Mouse (Mus musculus) monocyte, adult 2 months (primary cell): Measurements from ENCODE around the gene Ripk1.

Experiments
- DNase-seq, 2 experiments: peaks; one replicate each; pipeline ENCODE4 v3.0.0; 2022; ENCODE audit warnings: low spot score in 2 of 2, low read depth in 1 of 2

Gene Ripk1

DNA sequence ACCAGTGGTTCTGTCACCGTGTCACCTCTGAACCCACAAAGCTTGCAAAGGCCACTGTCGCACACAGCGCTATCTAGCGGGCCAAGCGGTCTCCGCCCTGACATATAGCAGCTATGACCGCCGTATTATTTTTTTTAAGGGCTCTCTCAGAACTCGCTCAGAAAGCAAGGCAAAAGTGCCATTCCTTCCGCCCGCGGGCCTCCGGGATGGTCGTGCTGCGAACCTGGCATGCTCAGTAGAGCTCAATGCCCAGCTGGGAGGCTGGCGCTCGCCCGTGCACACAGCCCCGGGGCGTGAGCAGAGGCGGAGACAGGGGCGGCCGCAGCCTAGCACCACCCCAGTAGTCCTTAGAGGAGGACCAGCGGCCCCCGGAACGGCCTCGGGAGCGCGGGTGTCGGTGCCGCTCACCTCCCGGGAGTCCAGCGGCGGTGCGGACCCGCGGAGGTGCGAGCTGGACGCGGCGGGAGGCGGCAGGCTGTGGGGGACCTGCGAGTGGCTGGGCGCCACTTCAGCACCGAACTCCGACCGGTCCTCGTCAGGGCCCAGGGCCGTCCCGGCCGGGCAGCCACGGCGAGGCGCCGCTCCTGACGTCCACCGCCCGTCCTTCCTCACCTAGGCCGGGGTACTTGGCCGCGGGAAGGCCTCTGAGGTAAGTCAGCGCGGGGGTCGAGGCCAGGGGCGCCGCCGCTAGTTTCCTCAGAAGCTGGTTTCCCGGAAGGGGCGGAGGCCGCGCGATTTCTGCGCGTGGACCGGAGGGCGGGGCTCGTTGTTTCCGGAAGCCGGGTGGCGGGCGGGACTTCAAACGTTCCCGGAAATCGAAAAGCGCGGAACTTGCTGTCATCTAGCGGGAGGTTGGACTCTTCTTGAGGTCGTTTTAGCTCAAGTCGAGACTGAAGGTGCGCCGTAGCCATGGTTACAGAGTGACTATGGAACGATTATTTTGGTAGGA lies at the start of gene Ripk1, which contains the start of gene Serpinb6a:
Gene Ripk1 (plus strand): TSS at position 306 of the 949 bp plus-strand sequence.
Gene Serpinb6a (minus strand): TSS at position 737 of the 949 bp plus-strand sequence.
- peak; percentile 82 to 89 for DNase-seq

DNA sequence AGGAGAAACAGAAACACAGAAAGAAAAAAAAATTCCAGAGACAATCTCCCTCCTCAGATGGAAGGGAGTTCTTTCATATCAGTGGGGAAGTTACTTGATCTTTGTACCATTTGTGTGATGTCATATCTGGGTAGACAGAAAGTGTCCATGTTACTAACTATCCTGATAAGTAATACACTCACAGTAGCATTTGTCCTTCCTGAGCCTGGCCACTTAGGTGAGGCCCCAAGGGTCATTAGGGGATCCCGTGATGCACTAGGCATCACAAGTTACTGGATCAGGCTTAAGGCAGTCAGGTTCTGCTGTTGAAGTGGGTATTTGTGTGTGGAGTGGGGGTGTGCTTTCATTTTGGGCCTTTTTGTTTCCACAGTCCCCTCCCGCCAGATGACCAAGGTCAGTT lies 49.2 kb upstream of the Ripk1 start:
- DNase-seq, result no peak

DNA sequence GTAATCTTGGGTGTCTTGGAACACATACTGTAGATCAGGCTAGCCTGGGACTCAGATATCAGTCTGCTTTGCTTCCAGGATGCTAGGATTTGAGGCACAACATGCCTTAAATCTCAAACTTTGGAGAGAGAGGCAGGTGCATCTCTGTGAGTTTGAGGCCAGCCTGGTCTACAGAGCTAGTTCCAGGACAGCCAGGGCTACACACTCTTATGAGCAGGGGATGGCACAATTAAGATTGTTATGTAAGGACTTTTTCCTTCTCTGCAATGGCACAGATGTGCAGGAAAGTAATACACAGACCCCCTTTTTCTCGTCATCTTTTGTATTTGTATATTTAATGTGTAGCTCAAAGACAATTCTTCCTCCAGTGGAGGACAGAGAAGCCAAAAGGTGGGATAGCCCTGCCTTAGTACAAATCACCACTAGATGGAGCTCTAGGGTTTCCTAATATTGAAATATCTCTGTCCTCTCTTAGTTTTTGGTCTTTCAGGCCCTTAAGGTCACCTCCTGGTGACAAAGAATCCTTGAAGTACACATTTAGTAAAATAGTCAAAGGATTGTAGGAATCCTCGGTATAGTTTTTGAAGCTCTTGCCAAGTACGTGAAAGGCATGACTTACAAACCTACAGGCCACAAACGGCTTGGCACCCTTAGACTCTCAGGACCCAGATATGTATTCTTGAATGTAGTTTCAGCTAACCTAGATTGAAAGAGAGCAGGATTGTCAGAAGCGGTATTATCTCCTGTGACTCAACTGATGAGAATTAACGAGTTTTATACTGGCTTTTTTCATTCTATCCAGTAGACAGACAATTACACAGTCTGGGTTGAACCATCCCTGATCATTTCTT lies 45.4 kb upstream of the Ripk1 start:
- DNase-seq, result no peak

DNA sequence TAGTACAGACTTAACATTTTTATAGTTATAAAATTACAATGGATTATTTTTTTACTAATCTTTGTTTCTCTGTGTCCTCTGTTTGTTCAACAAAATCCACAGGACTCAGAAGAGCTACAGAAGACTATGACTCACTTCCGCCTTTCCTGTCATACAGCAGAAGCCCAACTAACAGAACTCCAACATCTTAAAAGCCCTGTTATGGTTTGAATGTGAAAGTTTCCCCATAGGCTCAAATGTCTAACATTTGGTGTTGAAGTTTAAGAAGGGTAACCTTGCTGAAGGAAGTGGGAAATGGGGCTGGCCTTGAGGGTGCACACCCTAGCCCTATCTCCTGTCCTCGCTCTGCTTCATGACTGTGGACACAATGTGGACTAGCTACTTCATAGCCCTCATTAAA lies 42.4 kb upstream of the Ripk1 start:
- DNase-seq, result no peak

DNA sequence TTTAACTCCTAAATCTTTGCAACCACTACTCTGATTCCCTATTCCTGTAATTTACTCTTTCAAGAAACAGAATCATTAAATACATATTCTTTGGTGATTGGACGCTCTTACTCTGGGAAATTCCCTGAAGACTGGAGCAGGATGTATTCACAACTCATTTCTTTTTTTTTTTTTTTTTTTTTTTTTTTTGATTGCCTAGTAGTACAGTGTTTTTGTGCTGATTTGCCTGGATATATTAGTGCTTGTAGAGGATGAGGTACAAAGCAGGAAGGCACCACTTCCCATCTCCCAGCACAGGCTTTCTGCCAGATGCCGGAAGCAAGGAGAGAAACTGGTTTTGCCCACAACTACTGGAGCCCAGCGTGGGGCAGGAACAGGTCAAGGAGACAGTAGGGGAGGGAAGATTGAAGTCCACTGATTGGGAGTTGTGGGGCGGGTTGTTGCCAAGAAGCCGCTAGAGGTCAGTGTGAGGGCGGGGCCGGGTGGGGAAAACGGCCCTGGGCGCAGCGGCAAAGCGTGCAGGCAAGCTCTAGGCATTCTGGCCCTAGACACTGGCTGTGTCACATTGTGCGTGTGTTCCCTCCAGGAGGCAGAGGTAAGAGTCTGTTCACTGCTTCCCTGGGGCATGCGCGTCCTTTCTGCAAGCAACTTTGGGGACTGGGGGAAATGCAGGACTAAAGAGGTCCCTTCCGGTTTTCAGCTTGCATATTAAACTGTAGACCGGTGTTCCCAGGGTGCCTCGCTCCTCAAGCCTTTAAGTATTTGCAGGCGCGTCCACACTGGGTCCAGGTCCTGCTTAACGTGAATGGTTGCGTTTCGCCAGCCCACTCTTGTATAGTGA lies 37.7 kb upstream of the Ripk1 start, which contains the start of gene Nqo2:
Gene Nqo2 (plus strand): TSS at position 482 of the 841 bp plus-strand sequence.
- peak in 1 of 2 experiments; percentile 13 for DNase-seq

DNA sequence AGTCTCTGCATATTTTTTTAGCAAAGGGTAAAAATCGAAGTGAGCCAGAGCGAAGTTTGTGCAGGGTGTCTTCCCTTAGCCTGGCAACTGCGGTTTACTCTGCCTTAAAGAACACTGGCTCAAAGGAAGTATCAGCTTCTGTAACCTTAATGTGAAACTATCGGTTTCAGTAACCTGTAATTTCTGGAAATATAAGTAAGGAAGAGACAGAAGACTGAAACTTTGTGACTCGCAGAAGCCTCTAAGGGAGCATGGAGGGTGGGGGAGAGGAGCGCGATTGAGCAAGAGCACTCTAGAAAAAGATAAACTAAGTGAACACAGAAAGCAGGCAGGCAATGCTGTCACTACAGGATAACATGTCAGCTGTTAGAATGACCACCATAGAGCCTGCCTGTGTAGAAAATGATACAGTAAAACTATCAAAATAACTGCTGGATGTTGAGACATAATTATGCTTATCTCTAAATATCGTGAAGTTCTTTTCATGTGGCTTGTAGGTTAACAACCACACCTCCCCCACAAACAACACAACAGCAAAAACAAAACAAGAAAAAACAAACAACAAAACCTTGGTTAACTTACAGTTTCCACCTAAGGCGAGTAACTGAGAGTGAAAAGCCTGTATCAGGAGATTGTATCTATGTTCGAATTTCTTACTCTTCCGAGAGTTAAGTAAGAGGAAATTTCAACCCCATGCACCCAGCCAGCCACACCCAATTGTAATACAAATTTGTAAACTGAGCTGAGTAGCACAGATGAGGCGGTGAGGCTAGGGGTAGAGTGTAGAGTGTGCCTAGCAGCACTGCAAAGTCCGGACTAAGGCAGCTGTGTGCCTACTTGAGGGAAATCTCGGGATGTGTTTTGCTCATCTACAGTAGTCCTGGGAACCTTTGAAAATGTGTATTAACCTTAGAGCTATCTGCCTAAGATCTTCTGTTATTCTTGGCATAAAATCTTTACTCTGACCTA lies 36.8 kb upstream of the Ripk1 start:
- DNase-seq, result no peak

DNA sequence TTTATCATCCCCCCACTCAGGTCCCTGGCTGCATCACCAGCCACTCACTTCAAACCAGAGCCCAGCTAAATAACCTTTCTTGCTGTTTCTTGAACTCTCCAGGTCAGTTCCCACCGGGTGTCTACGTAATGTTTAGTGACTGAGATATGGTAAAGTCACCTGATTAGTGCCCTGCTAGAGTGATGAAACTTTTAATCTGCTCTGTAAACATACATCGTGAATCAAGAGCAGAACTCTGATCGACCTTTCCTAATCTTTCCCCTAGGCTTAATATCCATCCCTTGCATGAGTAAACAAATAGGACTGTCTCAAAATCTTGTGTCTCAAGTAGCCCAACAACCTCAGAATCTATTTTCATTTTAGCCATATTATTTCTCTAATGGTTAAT lies 36.1 kb upstream of the Ripk1 start:
- DNase-seq, result no peak

DNA sequence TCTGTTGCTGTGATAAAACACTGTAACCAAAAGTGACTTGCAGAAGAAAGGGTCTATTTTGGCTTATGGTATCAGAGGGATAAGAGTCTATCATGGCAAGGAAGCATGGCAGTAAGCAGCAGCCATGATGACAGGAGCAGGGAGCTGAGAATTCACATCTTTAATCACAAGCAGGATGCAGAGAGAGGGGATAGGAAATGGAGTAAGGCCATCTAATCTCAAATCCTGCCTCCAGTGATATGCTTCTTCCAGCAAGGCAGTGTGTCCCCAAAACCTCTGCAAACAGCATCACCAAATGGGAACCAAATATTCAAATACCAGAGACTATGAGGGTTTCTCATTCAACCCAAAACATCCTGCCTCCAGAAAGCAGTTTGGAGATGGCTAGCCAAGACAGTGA lies 35.6 kb upstream of the Ripk1 start:
- DNase-seq, result no peak

DNA sequence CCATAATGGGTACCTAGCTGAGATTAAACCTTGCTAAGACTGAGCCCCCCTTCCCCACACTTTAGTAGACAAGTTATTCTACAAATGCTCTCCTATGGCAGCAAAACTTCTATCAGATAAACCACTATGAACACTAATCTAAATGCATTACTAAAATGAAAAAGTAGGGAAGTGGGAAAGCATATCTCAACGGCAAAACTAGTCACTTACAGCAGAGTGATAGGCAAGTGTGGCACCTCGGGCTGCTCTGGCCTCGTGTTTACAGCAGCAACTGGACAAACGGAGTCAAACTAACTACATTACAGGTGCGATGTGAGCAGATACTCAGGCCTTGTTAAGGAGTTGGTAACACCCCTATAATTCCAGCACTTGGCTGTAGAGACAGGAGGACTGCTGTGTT lies 12.5 kb upstream of the Ripk1 start:
- DNase-seq, result no peak

DNA sequence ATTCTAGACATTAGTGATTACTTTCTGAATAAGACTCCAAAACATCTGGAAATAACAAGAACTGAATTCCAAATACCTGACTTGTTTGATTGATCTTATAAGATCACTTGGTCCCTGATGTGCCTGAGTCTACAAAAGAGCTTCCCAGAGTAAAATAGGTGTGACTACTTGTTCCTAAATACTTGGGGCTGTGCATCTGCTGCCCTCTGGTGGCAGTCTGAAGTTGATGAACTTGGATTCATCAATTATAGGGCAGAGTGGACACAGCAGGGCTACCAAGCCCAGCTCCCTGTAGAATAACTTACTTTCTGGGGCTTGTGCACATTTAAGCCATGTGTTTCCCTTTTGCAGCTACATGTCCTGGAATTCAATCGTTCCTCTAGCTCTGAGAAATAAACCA lies 7.0 kb upstream of the Ripk1 start:
- DNase-seq, result peak in 1 of 2 experiments; percentile 34

DNA sequence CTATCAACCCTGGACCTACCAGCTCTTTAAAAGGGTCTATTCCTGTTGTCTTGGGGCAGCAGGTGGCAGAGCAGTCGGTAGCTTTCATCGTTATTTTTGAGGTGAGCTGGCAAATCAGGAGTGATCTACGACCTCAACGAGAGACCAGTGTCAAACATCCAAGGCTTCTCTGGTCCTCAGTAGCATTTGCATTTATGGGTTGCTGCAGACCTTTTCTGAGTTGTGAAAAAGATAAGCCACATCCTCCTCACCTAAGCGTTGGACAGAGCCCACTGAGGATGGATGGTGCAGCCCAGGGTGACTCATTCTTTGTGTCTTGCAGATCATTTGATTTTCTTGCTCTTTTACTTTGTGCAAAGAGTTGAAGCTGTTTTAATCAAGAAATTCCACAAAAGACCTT lies 895 bp downstream of the Ripk1 start:
- no peak for DNase-seq

DNA sequence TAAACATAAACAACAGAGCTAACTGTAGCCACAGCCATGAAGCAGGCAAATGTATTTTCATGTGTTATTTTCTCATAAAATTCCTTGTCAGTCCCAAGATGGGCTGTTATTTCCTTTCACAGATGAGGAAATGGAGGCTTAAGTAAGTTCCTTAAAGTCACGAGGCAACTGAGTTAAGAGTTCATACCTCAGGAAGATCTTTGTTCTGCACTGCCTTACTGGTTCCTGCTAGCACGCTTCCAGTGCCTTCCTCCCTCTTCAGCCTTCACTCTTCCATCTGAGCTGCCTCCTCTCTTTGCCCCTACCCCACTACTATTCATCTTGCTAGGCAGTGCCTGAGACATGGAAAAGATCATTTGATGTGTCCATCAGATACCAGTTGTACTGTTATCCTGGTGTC lies 5.1 kb downstream of the Ripk1 start:
- DNase-seq, result no peak

DNA sequence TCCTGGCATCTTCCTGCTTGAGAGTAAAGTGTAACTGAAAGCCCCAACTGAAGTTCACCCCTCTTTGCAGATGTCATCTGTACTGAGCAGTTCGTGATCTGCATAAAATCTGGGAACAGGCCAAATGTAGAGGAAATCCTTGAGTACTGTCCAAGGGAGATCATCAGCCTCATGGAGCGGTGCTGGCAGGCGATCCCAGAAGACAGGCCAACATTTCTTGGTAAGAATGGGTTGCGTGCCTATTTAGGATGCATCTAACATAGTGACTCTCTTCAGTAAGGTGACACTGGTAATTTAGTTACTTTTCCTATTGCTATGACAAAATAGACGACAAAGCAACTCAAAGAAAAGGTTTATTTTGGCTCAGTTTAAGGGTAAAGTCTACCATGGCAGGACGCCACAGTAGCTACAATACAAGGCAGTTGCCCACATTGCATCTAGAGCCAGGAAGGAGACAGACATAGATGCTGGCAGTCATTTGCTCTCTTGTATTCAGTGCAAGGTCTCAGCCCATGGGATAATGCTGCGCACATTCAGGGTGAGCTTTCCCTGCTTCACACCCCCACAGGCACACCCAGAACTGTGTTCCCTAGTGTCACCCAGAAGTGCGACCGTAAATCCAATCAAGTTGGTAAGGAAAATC lies 14.9 kb downstream of the Ripk1 start:
- DNase-seq, result no peak

DNA sequence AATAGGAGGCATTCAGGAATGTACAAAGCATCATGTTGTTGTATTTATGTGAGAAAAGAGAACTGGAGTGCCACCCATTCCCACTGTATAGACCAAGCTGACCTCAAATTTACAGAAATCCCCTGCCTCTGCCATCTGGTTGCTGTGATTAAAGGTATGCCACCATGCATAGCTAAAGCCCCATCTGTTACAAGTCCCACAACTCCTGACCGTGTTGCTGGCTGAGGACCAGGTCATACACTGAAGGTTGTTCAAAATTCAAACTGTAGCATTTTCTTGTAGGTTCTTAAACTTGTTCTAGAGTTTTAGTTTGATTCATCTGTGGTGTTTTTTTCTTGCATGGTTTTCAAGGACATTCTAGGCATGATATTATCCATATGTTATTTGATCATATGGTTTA lies 16.4 kb downstream of the Ripk1 start:
- DNase-seq, result no peak

DNA sequence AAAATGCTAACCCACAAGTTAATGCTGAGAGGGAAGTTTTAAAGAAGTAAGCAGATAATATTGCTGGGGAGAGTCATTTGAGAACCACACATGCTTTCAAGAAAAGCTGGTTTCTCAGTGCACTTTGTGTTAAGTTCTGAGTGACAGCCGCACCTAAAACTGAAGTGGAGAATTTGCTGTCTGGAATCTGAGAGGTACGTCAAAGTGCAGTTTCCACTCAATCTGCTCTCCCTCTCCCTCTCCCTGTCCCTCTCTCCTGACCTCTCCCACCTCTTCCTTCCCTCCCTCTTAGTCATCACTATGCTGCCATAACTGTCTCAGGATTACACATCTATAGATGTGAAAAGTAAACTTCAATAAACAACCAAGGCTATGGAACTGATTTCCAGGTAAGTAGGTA lies 19.8 kb downstream of the Ripk1 start:
- DNase-seq, result no peak

DNA sequence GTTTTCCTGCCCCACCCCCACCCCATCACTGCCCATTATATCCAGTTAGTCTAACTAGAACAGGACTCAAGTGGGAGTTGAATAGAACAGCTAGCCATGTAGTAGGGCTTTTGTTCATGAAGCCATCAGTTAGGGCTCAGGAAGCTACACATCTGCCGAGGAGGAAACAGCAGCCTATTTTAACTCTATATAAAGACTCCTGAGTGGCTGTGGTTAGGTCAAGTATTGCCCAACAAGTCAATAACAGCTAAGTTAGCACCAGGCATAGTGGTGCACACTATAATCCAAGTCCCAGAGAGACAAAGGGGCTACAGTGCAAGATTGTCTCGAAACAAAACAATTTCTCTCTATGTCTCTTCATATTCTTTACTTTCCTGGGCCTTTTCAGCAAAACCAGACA lies 29.9 kb downstream of the Ripk1 start:
- no peak for DNase-seq

DNA sequence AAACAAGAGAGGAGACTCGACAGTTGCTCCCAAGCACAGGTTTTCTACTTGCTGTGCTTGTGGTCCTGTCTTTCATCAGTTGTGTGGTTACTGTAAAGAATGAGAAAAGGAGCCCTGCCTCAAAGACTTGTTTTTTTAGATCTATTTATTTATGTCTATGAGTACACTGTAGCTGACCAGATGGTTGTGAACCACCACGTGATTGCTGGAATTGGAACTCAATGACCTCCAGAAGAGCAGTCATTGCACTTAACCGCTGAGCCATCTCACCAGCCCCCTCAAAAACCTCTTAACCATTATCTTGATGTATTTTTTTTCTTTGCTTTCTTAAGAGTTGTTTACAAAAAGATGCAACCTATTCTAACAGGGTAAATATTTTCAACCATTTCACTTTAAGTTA lies 33.3 kb downstream of the Ripk1 start:
- no peak for DNase-seq

DNA sequence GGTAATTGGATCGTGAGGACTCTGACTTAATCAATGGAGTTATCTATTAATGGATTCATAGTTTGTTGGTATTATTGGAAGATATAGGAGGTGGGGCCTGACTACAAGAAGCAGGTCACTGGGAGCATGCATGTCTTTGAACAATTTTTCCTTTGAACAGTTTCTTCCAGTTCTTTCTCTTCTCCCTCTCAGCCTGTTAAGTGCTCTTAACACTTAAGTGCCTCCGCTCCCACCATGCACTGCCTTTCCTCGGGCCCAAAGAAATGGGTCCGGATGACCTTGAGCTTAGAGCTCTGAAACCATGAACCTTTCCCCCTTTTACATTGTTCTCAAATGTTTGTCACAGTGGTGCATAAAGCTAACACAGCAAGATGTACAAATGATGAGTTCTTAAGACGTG lies 34.6 kb downstream of the Ripk1 start:
- DNase-seq, result no peak
